Mouse (Mus musculus) heart, adult 2 months (tissue): ENCODE results near the gene Sgpp2.

ENCODE experiments used
- CTCF ChIP-seq: fragments of 200-600 bp; IDR thresholded peaks from 2 replicates; pipeline ENCODE4 v1.8.1; 2022; ENCODE audit warnings: antibody characterized with exemption, mild to moderate bottlenecking, moderate library complexity
- EP300 ChIP-seq: fragments of 200-500 bp; IDR thresholded peaks from 2 replicates; pipeline ENCODE4 v1.6.1; 2011; ENCODE audit warnings: low read depth, low read length, control low read depth; ENCODE audit not compliant: insufficient read depth
- POLR2A ChIP-seq: fragments of 200-500 bp; IDR thresholded peaks from 2 replicates; pipeline ENCODE4 v1.6.1; 2011; ENCODE audit warnings: mild to moderate bottlenecking, low read depth, low read length, control low read depth; ENCODE audit not compliant: insufficient read depth

GRCm38 (mm10) chr1:78329861-78330260, 19.7 kb downstream of the Sgpp2 start:
- no peak for TF ChIP-seq CTCF
- no peak for TF ChIP-seq POLR2A
- no peak for TF ChIP-seq EP300
